Mouse (Mus musculus) midbrain, embryonic 13.5 days (tissue): Measurements from ENCODE around the gene Chsy1. TPM values are rescaled to one million over a fixed set of nuclear protein-coding genes. Genes with fewer than 3 reads are reported as not detected.

Source experiments
- ATAC-seq: fragments of 200-750 bp; cut with Nextera tagmentation; 2 replicates; pipeline ENCODE4 v1.8.0; 2017; ENCODE audit warnings: mild to moderate bottlenecking, moderate TSS enrichment, moderate library complexity
- H3K27ac ChIP-seq: fragments of 300-500 bp; sonication (generic); 2 replicates; pipeline ENCODE4 v1.5.1; 2015; ENCODE audit warnings: inconsistent platforms, mild to moderate bottlenecking, moderate library complexity
- H3K27me3 ChIP-seq: fragments of 300-500 bp; sonication (generic); 2 replicates; pipeline ENCODE4 v1.6.1; 2015; ENCODE audit warnings: mild to moderate bottlenecking, inconsistent platforms
- H3K36me3 ChIP-seq: fragments of 300-500 bp; sonication (generic); 2 replicates; pipeline ENCODE4 v1.6.1; 2015; ENCODE audit warnings: mild to moderate bottlenecking, inconsistent platforms
- H3K4me1 ChIP-seq: fragments of 300-500 bp; sonication (generic); replicated peaks from 2 replicates; pipeline ENCODE4 v1.6.1; 2015; ENCODE audit warnings: inconsistent platforms
- H3K4me2 ChIP-seq: fragments of 300-500 bp; sonication (generic); replicated peaks from 2 replicates; pipeline ENCODE4 v1.6.1; 2015; ENCODE audit warnings: moderate library complexity, mild to moderate bottlenecking, inconsistent platforms
- H3K4me3 ChIP-seq: fragments of 300-500 bp; sonication (generic); replicated peaks from 2 replicates; pipeline ENCODE4 v1.5.1; 2015; ENCODE audit warnings: mild to moderate bottlenecking, inconsistent platforms
- H3K9ac ChIP-seq: fragments of 300-500 bp; sonication (generic); replicated peaks from 2 replicates; pipeline ENCODE4 v1.6.1; 2015; ENCODE audit warnings: mild to moderate bottlenecking, inconsistent platforms
- H3K9me3 ChIP-seq: fragments of 300-500 bp; sonication (generic); 2 replicates; pipeline ENCODE4 v1.6.1; 2016; ENCODE audit warnings: mild to moderate bottlenecking, inconsistent platforms
- WGBS: fragments of 180-500 bp; shearing (Covaris S2); methylation state at CpG from one replicate; pipeline ENCODE4 v1.1.7; 2015; 5-methylcytosine and 5-hydroxymethylcytosine counted together
- polyA plus RNA-seq: library from polyadenylated mRNA; unstranded; fragments of >200 nt; fragmentation: Nextera tagmentation; extraction: Ambion mirVana; gene quantifications from 2 replicates; pipeline ENCODE4 v1.2.1, GENCODE M21; 2015

Gene Chsy1
- polyA plus RNA-seq, 1 experiment from 2014 or later = 11.1 TPM

DNA sequence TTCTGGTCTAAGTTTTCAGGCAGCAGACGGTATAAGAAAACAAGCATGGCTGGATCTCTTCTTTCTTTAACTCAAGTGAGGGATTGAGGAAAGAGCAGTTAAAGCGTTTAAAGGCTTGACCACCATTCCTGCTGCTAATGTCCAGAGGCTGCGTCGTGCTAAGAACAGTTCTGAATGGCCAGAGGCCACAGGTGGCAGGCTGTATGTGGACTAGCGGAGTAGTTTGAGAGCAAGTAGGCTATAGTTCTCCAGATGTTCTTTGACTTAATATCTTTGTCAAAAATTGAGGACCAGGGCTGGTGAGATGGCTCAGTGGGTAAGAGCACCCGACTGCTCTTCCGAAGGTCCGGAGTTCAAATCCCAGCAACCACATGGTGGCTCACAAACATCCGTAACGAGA is 1.9 kb downstream of the Chsy1 start:
- peak overlapping the region; percentile 95 for H3K4me2 ChIP-seq
- H3K27me3 ChIP-seq = peaks cover 9% of the 10 kb centered on the region; the same call in 1 of the 2 replicates
- peak overlapping the region; percentile 93 for H3K4me3 ChIP-seq
- H3K9me3 ChIP-seq = no peaks in the 10 kb centered on the region
- no peaks in the 10 kb centered on the region for H3K36me3 ChIP-seq
- peaks cover 56% of the 10 kb centered on the region for H3K4me1 ChIP-seq
- 60% methylated on average over 10 of the region's 10 CpGs for WGBS
- no peak overlapping the region for H3K27ac ChIP-seq
- no peak for ATAC-seq
- peak overlapping the region; percentile 97 for H3K9ac ChIP-seq

DNA sequence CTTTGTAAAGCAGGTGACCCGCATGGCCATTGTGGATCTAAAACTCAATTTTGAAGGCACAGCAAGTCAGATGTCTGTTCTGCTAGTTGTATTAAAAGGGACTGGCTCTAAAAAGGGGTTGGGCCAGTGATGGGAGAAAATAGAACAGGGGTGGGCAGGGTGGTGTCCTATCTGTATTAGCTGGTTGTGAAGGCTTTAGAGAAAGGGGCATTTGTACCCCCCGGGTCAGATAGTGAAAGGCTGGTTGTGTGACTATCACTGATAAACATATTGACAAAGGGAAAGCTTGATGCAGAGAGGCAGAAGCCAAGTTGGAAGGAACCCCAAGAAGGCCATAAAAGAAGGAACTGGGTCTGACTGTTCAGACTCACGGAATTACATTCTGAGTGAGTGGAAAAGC is 4.2 kb downstream of the Chsy1 start:
- Histone ChIP-seq H3K9ac (no peak overlapping the region), H3K9me3 (no peaks in the 10 kb centered on the region), H3K27ac (no peak overlapping the region), H3K4me3 (no peak overlapping the region), H3K4me2 (no peak overlapping the region), H3K27me3 (no peaks in the 10 kb centered on the region), H3K4me1 (peaks cover 62% of the 10 kb centered on the region), H3K36me3 (no peaks in the 10 kb centered on the region)
- WGBS = 92% methylated on average over 3 of the region's 3 CpGs
- no peak for ATAC-seq

DNA sequence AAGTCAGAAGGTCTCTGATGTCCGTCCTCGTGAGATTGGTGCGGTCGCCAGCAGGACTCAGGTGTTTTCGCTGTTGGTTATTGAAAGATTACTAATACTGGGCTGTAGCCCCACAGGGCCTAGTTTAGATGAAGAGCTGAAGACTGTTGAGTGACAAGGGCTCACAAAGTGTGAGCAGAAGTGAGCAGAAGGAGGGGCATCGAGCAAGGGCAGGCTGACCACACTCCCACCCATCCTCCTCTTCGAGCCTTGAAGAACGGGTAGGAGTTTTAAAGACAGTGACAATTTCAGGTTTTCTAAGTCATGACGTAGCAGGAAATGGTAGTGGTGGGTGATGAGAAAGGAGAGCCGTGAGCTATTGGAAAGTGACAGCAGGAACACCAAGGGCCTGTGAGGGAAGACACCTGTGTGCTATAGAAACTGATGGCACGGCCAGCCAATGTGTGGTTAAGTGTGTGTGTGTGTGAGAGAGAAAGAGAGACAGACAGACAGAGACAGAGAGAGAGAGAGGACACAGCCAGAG is 6.6 kb downstream of the Chsy1 start:
- Histone ChIP-seq H3K9me3 (no peaks in the 10 kb centered on the region), H3K4me2 (no peak overlapping the region), H3K4me1 (peaks cover 71% of the 10 kb centered on the region), H3K9ac (no peak overlapping the region), H3K27me3 (no peaks in the 10 kb centered on the region), H3K4me3 (no peak overlapping the region), H3K36me3 (no peaks in the 10 kb centered on the region), H3K27ac (no peak overlapping the region)
- WGBS = 84% methylated on average over 11 of the region's 11 CpGs
- ATAC-seq = no peak

DNA sequence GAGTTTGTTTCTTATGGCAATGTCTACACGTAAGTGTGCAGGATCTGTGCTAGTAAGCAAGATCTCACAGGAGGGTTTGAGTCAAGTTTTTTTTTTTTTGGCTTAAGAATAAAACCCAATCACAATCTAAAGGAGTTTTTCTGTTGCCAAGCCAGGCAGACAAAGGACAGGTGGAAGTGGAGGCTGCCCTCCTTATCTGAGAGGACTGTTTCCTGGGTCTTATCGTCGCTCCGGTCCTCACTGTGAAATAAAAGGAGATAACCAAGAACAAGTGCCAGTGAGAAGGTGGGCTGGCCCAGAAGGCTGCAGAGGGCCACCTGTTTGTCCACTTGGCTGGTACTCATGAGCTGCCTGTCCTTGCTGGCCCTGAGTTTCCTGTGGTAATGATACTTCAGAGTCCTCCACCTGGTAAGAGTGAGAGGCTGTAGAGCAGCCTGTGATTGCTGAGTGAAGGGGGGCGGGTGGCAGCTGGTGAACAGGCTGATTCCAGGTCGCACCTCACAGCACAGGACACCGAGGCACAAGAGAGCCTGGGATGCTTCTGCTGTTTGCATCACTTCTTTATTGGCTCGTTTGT is 7.7 kb downstream of the Chsy1 start:
- no peak overlapping the region for H3K9ac ChIP-seq
- no peak overlapping the region for H3K4me2 ChIP-seq
- ATAC-seq = no peak
- H3K36me3 ChIP-seq = no peaks in the 10 kb centered on the region
- no peak overlapping the region for H3K27ac ChIP-seq
- WGBS = 79% methylated on average over 8 of the region's 8 CpGs
- no peaks in the 10 kb centered on the region for H3K27me3 ChIP-seq
- peaks cover 70% of the 10 kb centered on the region for H3K4me1 ChIP-seq
- H3K4me3 ChIP-seq = no peak overlapping the region
- H3K9me3 ChIP-seq = no peaks in the 10 kb centered on the region

DNA sequence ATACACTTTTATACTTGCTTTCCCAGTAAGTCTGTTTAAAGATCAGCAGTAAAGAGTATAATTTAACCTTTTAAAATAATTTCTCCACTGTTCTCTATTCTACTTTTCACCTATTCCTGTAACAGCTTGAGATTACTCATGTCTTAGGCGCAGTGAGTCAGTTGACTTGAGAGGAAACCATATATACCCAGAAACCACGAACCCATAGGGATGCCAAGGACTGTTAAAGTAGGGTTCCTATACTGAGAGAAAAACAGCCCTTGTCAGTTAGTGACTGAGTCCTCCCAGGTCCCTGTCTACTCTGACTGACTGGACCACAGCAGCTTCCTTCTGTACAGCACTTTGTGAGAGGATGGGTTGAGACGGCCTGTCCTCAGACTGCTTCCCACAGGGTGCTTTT is 8.7 kb downstream of the Chsy1 start:
- H3K27me3 ChIP-seq = no peaks in the 10 kb centered on the region
- no peak overlapping the region for H3K4me2 ChIP-seq
- no peaks in the 10 kb centered on the region for H3K9me3 ChIP-seq
- H3K27ac ChIP-seq = no peak overlapping the region
- H3K9ac ChIP-seq = no peak overlapping the region
- ATAC-seq = no peak
- peaks cover 64% of the 10 kb centered on the region for H3K4me1 ChIP-seq
- H3K4me3 ChIP-seq = no peak overlapping the region
- WGBS = 97% methylated on average over 3 of the region's 3 CpGs
- H3K36me3 ChIP-seq = no peaks in the 10 kb centered on the region

DNA sequence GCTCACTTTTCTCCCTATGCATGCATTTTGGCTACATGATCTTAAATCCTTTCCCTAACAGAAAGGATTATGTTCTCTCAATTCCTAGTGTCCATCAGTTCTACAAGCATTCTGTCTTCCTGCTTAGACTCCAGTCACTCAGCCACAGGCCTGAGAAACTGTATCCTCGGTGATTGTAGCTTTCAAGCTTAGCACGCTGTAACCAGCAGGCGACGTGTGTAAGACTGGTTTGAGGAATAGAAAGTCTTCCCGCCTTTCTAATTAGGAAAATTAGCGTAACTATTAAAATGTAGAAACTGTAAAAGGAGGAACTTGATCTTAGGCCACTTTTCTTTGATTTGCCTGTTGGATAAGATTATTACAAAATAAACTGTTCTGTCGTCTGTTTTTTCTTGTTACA is 9.5 kb downstream of the Chsy1 start:
- Histone ChIP-seq H3K9me3 (no peaks in the 10 kb centered on the region), H3K4me3 (no peak overlapping the region), H3K27ac (no peak overlapping the region), H3K4me1 (peaks cover 57% of the 10 kb centered on the region), H3K27me3 (no peaks in the 10 kb centered on the region), H3K36me3 (no peaks in the 10 kb centered on the region), H3K4me2 (no peak overlapping the region), H3K9ac (no peak overlapping the region)
- WGBS = 75% methylated on average over 7 of the region's 7 CpGs
- no peak for ATAC-seq

DNA sequence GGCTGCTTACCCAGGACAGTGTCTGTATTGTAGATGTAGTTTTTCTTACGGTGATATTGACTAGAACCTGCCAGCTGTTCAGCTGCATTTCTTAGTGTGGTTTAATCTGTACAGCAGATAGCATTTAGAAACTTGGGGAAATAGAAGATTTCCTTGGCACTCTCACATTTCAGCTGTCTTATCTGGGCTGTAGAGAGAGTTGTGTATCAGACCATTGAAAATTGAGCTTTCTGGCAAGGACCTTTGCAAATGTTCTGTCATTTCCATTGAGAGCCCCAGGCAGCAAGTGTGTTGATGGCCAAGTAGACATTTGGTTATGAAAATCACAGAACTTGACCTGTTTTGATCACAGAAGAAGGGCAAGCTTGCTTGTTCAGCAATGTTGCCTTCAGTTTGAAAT is 10.8 kb downstream of the Chsy1 start:
- H3K4me1 ChIP-seq = peaks cover 52% of the 10 kb centered on the region
- peaks cover 1% of the 10 kb centered on the region for H3K36me3 ChIP-seq
- no peak overlapping the region for H3K4me2 ChIP-seq
- H3K9ac ChIP-seq = no peak overlapping the region
- H3K9me3 ChIP-seq = no peaks in the 10 kb centered on the region
- no peak overlapping the region for H3K27ac ChIP-seq
- WGBS = 88% methylated on average over 1 of the region's 1 CpGs
- ATAC-seq = no peak
- H3K27me3 ChIP-seq = no peaks in the 10 kb centered on the region
- no peak overlapping the region for H3K4me3 ChIP-seq

DNA sequence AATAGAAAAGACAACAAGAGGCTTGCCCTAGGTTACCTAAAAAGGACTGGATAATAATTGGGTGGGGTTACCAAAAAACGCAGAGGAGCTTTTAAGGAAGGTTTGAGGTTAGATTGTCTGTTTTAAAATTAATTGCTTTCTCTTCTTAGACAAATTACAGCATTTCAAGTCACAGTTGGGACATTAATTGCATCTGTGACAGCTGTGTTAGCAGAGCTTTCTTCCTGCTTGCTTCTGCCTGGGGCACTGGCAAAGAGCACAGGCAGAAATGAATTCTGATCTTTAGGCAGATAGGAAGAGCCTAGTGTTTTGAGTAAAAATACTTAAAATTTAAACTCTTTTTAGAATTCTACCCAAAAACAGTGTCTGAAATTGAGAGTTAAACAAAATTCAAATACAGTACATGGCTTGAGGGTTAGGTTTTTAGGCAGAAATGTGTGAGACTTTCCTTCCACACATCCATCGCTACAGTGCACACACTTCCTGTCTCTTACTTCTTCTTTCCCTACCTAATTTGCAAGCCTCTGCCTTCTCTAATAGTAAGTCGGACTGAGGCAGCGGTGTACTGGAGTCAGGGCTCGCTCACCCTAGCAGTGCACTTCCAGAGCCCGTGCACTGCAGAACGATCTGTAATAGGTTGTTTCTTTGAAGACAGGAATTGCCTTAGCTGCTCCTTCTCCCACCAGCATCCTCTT is 11.5 kb downstream of the Chsy1 start:
- no peak for ATAC-seq
- no peak overlapping the region for H3K4me3 ChIP-seq
- no peaks in the 10 kb centered on the region for H3K27me3 ChIP-seq
- H3K9ac ChIP-seq = no peak overlapping the region
- peaks cover 8% of the 10 kb centered on the region for H3K36me3 ChIP-seq
- H3K4me1 ChIP-seq = peaks cover 45% of the 10 kb centered on the region
- peak overlapping the region; percentile 19; the same call in 1 of the 2 replicates for H3K27ac ChIP-seq
- H3K4me2 ChIP-seq = no peak overlapping the region
- no peaks in the 10 kb centered on the region for H3K9me3 ChIP-seq
- WGBS = 71% methylated on average over 7 of the region's 7 CpGs

DNA sequence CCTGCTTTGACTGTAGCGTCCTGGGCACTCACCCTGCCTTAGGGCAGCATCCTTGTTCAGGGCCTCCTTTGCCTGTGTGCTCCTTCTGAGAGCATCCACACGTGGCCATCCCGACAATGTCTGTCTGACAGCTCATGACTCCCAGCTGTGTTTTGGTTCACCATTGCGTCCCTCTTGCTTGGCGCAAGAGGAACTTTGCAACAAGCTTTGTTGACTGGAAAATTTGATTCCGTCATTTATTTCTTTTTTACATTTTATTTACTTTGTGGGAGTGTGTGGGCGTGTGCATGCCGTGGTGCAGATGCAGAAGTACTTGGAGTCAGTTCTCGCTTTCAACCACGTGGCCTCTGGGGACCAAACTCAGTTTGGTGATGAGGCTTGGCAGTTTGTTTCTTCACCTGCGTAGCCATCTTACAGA is 15.2 kb downstream of the Chsy1 start:
- Histone ChIP-seq H3K4me2 (no peak overlapping the region), H3K27me3 (no peaks in the 10 kb centered on the region), H3K9ac (no peak overlapping the region), H3K4me3 (no peak overlapping the region), H3K27ac (no peak overlapping the region), H3K4me1 (peaks cover 51% of the 10 kb centered on the region), H3K36me3 (peaks cover 17% of the 10 kb centered on the region), H3K9me3 (no peaks in the 10 kb centered on the region)
- WGBS = 85% methylated on average over 11 of the region's 11 CpGs
- no peak for ATAC-seq

DNA sequence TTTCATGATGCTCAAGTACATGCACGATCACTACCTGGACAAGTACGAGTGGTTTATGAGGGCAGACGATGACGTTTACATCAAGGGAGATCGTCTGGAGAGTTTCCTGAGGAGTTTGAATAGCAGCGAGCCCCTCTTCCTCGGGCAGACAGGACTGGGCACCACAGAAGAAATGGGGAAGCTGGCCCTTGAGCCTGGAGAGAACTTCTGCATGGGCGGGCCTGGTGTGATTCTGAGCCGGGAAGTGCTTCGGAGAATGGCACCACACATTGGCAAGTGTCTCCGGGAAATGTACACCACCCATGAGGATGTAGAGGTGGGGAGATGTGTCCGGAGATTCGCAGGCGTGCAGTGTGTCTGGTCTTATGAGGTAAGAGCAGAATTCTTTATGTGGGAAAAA is 16.1 kb downstream of the Chsy1 start:
- H3K27ac ChIP-seq = no peak overlapping the region
- H3K4me3 ChIP-seq = no peak overlapping the region
- H3K9me3 ChIP-seq = no peaks in the 10 kb centered on the region
- H3K9ac ChIP-seq = no peak overlapping the region
- no peaks in the 10 kb centered on the region for H3K27me3 ChIP-seq
- no peak for ATAC-seq
- no peak overlapping the region for H3K4me2 ChIP-seq
- 95% methylated on average over 14 of the region's 14 CpGs for WGBS
- H3K36me3 ChIP-seq = peaks cover 18% of the 10 kb centered on the region
- H3K4me1 ChIP-seq = peaks cover 43% of the 10 kb centered on the region

DNA sequence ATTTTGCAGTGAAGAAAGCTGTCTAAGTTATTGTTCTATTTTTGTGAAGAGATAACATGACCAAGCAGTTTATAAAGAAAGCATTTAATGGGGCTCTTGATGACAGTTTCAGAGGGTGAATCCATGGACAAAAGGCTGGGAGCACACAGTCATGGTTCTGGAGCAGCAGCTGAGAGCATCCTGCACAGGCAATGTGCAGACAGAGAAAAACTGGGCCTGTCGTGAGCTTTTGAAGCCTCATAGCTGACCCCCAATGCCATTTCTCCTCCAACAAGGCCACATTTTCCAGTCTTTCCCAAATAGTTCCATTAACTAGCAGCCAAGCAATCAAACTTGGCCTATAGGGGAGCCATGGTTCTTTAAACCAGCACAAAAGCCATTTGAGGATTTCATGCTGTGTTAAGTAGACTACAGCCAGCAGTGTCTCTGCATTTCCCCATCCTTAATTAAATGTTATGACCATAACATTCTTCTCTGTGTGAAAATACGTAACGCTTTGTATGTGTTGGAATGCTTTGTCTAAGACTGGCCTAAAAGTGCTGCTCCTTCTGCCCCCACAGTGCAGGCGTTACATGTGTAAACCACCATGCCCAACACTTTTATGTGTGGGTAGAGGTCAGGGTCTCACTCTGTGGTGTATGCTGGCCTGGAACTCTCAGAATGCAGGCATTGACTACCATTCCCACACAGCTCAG is 18.8 kb downstream of the Chsy1 start:
- no peaks in the 10 kb centered on the region for H3K9me3 ChIP-seq
- H3K36me3 ChIP-seq = peaks cover 31% of the 10 kb centered on the region
- no peak overlapping the region for H3K4me2 ChIP-seq
- H3K4me1 ChIP-seq = peaks cover 27% of the 10 kb centered on the region
- H3K4me3 ChIP-seq = no peak overlapping the region
- 23% methylated on average over 4 of the region's 4 CpGs for WGBS
- no peak overlapping the region for H3K9ac ChIP-seq
- H3K27me3 ChIP-seq = no peaks in the 10 kb centered on the region
- peak; percentile 66; the same call in 1 of the 2 replicates for ATAC-seq
- H3K27ac ChIP-seq = no peak overlapping the region

DNA sequence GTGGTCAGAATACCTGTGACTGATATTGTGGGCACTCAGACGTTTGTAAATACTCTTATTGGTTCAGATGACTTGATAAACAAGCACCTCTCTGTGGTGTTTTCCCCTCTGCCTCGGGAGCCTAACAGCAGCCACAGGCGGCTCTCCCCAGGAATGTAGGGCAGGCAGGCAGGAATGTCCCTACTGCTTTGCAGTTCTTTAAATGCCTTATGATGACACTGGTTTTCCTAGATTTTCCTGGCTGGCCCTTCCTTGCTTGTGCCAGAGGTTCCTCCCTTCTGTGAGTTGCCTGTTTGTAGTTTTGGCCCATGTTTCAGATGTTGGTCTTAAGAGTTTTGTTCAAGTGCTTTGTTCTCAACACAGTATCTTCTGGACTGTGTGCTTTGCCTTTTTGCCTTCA is 19.5 kb downstream of the Chsy1 start:
- peaks cover 27% of the 10 kb centered on the region for H3K4me1 ChIP-seq
- no peak overlapping the region for H3K9ac ChIP-seq
- WGBS = 59% methylated on average over 3 of the region's 3 CpGs
- H3K4me3 ChIP-seq = no peak overlapping the region
- H3K9me3 ChIP-seq = no peaks in the 10 kb centered on the region
- H3K4me2 ChIP-seq = no peak overlapping the region
- no peak overlapping the region for H3K27ac ChIP-seq
- H3K27me3 ChIP-seq = no peaks in the 10 kb centered on the region
- H3K36me3 ChIP-seq = peaks cover 31% of the 10 kb centered on the region
- ATAC-seq = no peak
